Mouse (Mus musculus) monocyte, adult 5-6 weeks (primary cell): Measurements from ENCODE around the gene Tmem30c. TPM values are rescaled to one million over a fixed set of nuclear protein-coding genes. Genes with fewer than 3 reads are reported as not detected.

Experiments
- ATAC-seq: fragments of 153-309, 156-312 bp; replicated peaks from 2 replicates; pipeline ENCODE4 v1.8.0; 2017; ENCODE audit warnings: mild to moderate bottlenecking; ENCODE audit not compliant: low TSS enrichment, insufficient number of reproducible peaks, severe bottlenecking, poor library complexity, low FRiP score
- total RNA-seq: library from RNA; stranded (forward); fragments of 200-1000, 200-491, 200-594 nt; gene quantifications from 3 replicates; pipeline ENCODE4 v1.2.3, GENCODE M21; 2017

Tmem30c gene
- 0.10 TPM in 1 of 3 replicates, not detected in the others for total RNA-seq

DNA sequence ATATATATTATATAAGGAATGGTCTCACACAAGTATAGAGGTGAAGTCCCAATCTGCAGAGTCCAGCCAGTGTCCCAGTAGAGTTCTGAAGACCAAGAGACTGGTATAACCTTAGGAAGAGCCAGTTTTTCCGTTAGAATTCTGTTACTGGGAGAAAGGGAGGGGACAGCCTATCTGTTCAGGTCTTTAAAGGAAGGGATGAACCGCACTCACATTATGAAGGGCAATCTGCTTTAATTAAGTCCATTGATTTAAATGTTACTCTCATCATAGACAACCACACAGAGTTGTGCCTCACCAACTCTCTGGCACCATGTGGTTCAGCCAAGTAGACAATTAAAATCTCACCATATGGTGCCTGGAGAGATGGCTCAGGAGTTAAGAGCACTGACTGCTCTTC, at the start of gene Tmem30c:
Tmem30c (minus strand) TSS at position 101 of the 400 bp plus-strand sequence.
- ATAC-seq, result no peak

DNA sequence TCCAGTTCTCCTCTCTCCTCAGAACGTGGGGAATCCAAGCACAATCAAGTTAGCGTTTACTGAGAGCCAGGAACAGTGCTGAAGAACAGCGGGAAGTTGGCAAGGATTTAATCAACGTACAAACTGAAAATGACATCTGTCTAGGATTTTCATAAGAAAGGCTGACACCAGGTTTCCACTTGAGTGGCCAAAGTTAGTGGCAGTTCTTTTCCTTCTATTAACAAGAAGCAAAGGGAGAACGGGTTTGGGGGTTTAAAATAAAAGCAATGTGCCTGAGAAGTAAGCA, 47.9 kb upstream of the Tmem30c start:
- no peak for ATAC-seq

DNA sequence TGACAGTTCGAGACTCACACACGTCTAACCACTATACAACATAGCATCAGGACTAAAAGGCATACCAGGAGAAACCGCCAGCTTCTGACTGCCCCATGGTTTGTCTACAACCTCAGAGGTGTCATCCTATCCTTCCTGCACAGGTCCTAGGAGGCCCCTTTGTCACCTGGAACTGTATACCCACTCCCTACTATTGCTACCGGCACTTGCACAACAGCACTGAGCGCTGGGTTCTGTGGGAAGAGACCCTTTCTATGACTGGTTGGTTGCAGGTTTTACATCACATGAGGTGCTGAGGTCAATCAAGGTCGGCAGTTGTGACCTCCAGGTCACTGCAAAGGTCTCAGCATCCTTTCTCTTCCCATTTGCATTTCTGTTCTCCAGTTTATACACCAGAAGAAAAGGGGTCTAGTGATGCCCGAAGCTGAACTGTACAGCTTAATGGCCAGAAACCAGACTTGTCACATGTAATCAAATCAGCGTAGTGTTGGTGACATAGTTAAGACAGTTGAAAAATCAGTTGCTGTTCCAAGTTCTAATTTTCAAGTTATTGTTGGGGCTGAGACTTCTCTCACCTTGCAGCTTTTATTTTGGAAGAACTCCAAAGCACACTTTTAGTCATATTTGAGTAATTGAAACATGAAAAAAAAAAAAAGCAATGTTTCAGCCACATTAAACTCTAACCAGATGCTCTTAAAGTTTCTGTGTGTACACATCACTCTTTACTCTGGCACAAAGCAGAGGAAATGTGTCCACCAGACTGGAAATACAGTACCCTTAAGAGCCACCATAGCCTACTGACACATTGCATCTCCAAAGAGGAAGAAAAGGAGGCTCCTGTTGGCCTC, 47.3 kb upstream of the Tmem30c start:
- ATAC-seq, result no peak

DNA sequence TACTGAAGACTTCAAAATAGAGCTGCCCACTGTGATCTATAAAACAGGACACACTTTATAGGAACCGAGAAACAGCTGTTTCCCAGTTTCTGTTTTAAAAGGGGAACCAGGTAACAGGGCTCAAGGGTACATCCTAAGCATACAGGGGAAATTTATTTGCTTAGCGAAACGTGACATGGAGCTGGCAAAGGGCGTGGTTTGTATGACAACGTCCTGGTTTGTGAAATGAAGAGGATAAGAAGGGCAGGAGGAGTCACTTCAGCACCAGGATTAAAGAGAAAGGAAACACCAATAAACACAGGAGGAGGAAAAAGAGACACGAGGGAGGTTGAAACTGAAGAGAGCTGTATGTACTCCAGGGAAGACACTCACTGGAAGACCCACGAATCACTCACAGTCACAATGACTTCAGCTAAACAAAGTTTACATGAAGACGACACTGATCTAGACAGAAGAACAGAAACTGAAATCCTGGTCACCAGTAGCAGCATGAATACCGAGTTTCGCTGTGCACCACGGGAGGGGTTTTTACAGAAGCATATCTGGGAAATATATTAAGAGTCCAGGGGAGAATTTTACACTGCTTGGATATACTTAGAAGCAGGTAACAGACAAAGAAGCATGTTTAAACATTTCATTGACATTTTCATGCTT, 44.2 kb upstream of the Tmem30c start:
- ATAC-seq, result peak; percentile 89

DNA sequence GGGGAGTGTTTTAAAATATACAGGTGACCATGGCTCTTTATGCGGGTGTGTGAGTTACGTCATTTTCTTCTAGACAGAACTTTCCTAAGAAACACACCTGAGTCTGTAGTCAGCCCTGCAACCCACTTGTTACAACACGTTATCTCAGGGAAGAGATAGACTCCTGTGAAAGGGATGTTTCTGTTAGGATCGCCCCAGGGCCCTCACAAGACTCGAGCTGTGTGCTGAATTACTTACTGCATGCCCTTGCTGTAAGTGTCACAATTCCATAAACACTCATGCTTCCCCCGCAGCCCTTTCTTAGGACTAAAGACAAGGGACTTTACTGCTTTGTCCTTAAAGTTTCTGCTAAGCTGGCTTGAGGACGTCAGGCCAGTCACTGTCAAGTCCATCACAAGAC, 39.6 kb upstream of the Tmem30c start:
- no peak for ATAC-seq

DNA sequence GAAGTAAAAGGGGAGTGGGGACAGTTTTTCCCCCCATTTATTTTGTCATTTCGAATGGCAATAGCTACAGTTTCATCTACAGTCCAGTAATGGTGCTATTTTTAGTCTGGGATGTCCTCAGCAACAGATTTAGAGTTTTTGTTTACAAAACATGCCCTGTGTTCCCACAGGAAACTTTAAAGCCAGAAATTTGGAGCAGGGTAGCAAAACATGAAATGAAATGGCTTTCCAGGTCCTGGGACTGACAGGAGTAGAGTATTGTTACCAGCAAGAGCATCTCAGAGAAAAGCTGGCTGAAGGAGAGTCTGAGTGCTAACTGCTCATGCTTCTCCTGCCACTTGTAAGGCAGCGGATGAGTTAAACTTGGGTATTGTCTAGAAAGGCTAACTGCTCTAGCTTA, 37.4 kb upstream of the Tmem30c start:
- no peak for ATAC-seq

DNA sequence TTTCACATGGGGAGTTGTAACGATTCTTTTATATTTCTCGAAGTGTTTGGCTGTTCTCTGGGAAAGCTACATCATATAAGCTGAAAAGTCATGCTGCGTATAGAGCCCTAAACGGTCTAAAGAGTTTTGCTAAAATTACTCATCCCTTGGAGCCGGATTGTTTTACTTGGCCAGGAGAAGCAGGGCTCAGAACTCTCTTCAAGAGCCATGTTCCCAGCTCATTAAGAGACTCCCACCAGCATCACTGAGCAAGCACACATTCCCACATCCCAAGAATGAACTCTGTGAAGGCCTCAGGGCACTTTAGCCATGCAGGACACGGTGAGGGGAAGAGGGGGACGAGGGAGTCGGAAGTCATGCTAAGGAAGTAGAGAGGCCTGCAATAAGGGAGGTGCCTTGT, 36.4 kb upstream of the Tmem30c start:
- no peak for ATAC-seq

DNA sequence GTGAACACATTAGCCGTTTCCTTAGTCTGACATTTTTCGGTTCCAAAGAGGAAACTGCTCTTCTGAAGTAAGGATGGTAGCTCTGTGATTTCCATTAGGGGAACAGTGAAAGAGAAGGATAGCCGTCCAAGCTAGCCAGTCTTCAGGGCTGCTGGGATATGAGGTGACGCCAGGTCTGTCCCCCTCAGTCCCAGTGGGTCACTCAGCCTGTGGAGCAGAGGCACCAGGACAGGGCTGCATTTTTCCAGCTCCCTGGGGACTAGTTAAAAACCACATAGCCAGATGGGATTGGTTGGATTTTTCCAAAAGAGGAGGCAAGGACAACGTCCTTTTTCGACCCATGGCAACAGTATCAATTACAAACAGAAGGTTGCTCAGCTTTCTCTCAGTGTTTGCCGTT, 34.3 kb upstream of the Tmem30c start:
- ATAC-seq, result no peak

DNA sequence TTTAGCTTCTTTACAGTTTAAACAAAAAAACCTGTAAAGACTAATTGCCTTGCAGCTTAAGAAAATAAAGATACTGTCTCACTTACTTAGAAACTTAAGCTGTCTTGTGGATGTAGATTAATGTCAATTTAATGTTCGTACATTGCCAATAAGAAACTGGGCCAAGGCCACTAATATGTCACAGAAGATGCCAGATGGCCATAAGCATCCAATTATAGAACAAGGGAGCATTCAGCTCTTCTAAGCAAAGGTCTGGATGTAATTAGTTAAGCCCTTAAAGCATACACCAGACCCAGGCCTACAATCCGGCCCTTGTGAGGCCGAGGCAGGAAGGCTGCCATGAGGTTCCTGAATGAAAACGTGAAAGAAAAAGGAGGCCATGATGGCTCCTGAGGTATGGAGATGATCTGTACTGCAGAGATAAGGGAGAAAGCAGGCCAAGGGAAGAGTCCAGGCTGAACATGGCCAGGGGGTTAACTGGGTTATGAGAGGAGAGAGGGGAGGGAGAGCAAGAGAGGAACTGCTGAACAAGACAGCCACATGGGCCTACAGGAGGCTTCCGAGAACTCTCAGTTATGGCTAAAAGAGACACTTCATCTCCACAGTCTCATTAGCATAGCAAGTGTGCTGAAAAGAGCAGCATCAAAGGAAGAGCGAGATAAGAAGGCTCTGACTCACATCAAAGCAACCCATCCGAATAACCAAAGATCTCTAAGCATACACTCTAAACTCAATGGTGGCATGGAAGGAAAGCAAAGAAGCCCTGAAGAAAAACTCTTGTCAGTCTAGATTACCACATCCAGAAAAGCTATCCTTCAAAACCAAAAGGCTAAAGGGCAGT, 26.8 kb upstream of the Tmem30c start:
- no peak for ATAC-seq

DNA sequence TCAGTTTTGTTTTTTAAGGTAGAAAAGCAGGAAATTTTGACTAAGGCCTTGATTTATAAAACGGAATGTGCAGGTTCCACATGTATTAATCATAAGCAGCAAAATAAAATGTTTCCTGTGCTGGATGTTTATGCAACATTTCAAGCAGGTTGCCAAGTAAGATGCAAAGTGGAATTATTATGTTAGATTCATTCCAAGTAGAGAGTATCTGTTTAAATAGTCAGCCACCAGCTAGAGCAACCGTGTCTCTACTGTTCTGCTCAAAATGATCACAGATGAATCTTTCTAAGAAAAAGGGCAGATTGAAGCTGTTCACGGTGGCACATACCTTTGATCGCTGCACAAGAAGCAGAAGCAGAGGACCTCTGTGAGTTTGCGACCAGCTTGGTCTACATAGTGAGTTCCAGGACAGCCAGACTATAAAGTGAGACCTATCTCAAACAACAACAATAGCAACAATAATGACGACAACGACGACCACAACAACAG, 26.0 kb upstream of the Tmem30c start:
- no peak for ATAC-seq

DNA sequence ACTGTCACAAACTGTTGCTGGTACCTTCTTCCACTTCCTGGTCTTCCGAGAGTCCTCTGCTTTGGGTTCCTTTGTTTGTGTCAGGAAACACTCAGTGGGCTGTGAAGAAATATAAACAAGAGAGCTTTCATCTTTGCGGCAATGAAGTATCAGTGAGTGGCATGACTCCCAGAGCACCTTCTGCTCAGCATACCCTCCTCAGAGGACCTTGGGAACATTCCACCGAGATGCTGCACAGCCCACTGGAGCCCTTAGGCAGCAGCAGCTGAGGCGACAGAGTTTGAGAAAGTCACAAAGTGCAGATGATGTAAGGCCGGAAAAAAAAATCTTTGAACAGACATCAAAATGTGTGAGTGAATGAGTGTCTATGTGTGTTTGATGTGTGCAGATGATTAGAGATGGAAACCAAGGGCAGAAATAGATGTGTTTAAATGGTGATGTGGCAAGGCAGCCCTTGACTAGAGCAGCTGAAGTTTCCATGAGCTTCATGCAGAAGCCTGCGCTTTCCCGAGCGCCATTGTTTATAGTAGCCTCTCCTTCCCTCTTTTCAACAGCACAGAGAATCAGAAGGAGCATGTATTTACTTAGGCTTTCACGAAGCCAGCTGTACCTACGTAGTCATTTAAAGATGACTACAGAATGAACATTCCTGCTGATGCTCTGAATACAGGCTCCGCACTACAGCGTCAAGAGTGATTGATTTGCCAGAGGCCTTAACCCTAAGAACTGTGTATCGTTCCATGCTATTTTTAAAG, 25.4 kb upstream of the Tmem30c start:
- no peak for ATAC-seq

DNA sequence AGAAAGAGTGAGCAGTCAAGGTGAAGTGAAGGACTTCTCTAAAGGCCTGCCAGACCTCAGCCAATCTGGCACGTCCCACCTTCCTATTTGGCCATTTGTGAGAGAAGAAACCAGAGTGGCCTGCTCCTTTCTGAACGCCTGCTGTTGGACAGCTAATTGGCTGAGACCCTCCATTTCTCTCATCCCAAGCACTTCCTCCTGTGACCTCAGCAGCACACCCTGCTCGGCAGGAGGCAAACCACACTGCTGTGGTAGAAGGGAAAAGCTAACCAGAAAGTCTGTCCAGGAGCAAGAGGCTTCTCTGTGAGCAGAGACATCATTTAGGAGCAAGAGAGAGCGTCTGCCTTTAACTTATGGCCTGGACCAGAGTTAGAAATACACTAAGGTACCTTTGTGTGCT, 24.5 kb upstream of the Tmem30c start:
- ATAC-seq, result no peak

DNA sequence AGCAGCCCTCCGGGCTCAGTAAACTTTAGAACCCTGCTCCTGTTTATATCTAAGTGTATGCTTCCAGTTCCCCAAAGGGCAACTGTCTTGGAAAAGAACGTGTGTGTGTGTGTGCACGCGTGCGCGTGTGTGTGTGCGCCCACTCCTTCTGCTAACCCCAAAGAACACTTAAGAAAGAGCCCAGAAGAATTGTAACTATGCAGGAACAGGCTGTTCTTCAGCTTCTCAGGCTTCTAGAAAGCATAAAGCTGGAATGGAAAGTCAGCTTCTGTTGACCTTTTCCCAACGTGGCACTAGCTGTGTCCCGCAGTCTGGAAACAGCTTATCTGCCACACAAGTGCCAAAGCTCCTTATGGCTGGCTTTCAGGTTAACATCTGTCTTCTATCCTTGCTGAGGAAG, 22.4 kb upstream of the Tmem30c start:
- ATAC-seq, result no peak

DNA sequence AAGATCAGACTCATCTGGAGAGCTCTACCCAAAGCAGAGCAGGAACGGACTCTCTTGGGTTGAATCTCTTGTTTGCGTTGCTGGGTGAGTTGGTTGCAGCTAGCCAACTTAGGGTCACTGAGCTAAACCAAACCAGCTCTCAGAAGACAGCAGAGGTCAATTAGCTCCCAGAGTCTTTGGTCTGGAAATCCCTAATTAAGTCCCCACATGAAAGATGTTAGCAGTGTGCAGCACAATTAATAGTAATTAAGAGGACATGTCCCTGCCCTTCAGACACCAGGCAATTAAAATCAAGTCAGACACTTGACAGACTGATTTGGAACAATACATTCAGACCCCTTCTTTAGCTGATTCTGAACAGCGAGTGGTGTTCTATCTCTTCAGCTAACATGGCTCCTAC, 21.6 kb upstream of the Tmem30c start:
- ATAC-seq, result no peak

DNA sequence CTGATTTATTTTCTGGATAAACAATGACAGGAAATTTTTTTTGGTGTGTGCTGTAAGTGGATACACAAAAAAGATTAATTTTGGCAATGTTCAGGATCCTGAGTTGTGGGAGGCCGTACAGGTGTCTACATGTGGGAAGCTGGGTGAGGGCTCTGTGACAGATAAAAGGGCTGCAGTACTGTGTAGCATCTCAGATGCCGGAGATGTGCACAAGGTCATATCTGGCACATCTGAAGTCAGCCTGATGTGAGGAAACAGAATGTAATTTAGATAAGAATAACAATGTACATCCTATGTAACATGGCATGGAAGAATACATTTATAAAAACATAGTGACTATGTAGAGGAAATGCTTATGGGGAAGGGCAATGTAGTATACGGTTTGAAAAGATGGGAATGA, 20.8 kb upstream of the Tmem30c start:
- ATAC-seq, result no peak

DNA sequence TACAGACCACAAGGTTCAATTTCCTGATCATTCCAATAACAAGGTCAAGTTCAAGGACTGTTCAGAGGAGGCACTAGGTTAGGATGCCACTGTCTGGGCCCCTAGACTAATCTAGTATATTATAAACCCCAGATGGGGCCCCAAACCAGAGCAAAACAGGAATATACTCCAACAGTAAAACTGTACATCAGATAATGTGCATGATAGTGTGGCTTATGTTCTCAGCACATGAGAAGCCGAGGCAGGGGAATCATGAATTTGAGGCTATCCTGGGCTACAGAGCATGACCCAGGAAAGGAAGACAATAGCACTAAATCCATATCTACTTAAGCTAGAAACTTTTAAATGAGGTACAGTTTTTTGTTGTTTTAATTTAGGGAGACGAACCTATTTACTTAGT, 19.5 kb upstream of the Tmem30c start:
- no peak for ATAC-seq

DNA sequence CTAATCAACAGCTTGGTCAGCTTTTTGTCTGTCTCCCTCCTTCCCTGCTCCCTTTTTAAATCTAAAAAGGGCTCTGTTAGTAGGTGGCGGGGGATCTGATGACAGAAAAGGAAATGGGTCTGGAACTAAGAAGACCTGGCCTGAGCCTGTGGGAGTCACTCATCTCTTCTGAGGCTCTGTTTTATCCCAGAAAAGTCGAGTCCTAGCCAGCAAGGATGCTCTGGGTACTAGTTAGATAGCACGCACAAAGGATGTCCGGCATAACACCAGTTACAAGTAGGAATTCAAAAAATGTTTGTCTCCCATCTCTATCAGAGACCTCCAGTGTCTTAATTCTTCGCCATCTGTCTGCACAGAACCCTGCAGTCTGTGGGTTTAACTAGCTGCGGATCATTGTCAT, 12.8 kb upstream of the Tmem30c start:
- no peak for ATAC-seq

DNA sequence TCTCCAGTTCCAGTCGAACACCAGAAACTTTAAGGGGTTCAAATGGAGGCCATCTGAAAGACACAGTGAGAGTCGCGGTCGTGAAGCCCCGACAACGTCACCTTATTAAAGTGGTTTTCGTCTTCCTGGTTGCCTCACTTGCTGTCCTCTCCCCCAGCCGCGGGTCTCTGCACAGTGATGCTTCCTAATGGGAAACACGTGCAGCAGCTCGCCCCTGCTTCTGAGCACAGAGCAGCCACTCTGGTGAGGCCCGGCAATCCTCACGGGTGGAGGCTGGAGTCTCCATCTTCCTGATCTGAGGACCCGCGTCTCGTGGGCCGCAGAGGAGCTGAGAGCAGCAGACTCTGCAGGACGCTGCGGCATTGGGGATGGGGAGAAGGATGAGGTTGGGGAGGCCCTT, 11.1 kb upstream of the Tmem30c start:
- no peak for ATAC-seq
